Mouse (Mus musculus) liver, postnatal 0 days (tissue): Measurements from ENCODE around the gene Tfpi. TPM values are rescaled to one million over a fixed set of nuclear protein-coding genes. Genes with fewer than 3 reads are reported as not detected.
"Not testable (repeated sequence)": the region's sequence is repeated elsewhere in the genome, so short reads cannot be mapped to it uniquely, and the experiment has no call there.

ENCODE experiments used
- ATAC-seq: fragments of 200-750 bp; cut with Nextera tagmentation; 2 replicates; pipeline ENCODE4 v1.8.0; 2017; ENCODE audit warnings: mild to moderate bottlenecking, moderate library complexity
- DNase-seq: peaks from one replicate; pipeline ENCODE4 v3.0.0-alpha.2; 2016
- H3K27ac ChIP-seq: fragments of 300-500 bp; sonication (generic); 2 replicates; pipeline ENCODE4 v1.5.1; 2014; ENCODE audit warnings: antibody characterized with exemption, moderate library complexity, mild to moderate bottlenecking, low read depth
- H3K27me3 ChIP-seq: fragments of 300-500 bp; sonication (generic); 2 replicates; pipeline ENCODE4 v1.6.1; 2014; ENCODE audit warnings: low read length, control low read depth, mixed read lengths; ENCODE audit not compliant: insufficient read depth
- H3K36me3 ChIP-seq: fragments of 300-500 bp; sonication (generic); replicated peaks from 2 replicates; pipeline ENCODE4 v1.6.1; 2014; ENCODE audit warnings: mild to moderate bottlenecking, control low read depth, low read length, moderate library complexity, mixed read lengths; ENCODE audit not compliant: insufficient read depth
- H3K4me1 ChIP-seq: fragments of 300-500 bp; sonication (generic); 2 replicates; pipeline ENCODE4 v1.6.1; 2014; ENCODE audit warnings: antibody characterized with exemption, mild to moderate bottlenecking, control low read depth; ENCODE audit not compliant: insufficient read depth
- H3K4me2 ChIP-seq: fragments of 300-500 bp; sonication (generic); 2 replicates; pipeline ENCODE4 v1.6.1; 2014; ENCODE audit warnings: low read depth, mild to moderate bottlenecking, low read length, moderate library complexity, mixed read lengths
- H3K4me3 ChIP-seq: fragments of 300-500 bp; sonication (generic); 2 replicates; pipeline ENCODE4 v1.5.1; 2014; ENCODE audit warnings: low read depth, low read length
- H3K9ac ChIP-seq: fragments of 300-500 bp; sonication (generic); replicated peaks from 2 replicates; pipeline ENCODE4 v1.6.1; 2014; ENCODE audit warnings: mild to moderate bottlenecking, moderate library complexity
- H3K9me3 ChIP-seq: fragments of 300-500 bp; sonication (generic); 2 replicates; pipeline ENCODE4 v1.6.1; 2016; ENCODE audit warnings: mild to moderate bottlenecking, control low read depth, low read length, mixed read lengths
- CTCF ChIP-seq: sonication (generic); IDR thresholded peaks from 2 replicates; pipeline ENCODE4 v1.5.1; 2016; ENCODE audit warnings: antibody characterized with exemption, low read depth
- EP300 ChIP-seq: IDR thresholded peaks from 2 replicates; pipeline ENCODE4 v1.6.1; 2016; ENCODE audit warnings: antibody characterized with exemption, low read depth, mild to moderate bottlenecking
- WGBS: fragments of 180-500 bp; shearing (Covaris S2); extraction: QIAGEN DNeasy Blood & Tissue Kit; methylation state at CpG from one replicate; pipeline ENCODE4 v1.1.7; 2014; ENCODE audit not compliant: insufficient replicate concordance; 5-methylcytosine and 5-hydroxymethylcytosine counted together
- polyA plus RNA-seq: library from polyadenylated mRNA; unstranded; fragments of >200 nt; fragmentation: Nextera tagmentation; extraction: Ambion mirVana; gene quantifications from 2 replicates; pipeline ENCODE4 v1.2.1, GENCODE M21; 2015

The Tfpi gene
- polyA plus RNA-seq, 1 experiment from 2014 or later: 12.2 TPM

- ATAC-seq: peak; percentile 88
- no peaks in the 10 kb centered on the region for H3K27me3 ChIP-seq
- no peaks in the 10 kb centered on the region; the same call in 1 of the 2 replicates for H3K4me1 ChIP-seq
- no peak for DNase-seq
- no peaks in the 10 kb centered on the region for H3K9me3 ChIP-seq
- H3K27ac ChIP-seq: peak overlapping the region; percentile 41
- H3K36me3 ChIP-seq: no peaks in the 10 kb centered on the region
- 40% methylated on average over 12 of the region's 12 CpGs for WGBS
- no peak overlapping the region for H3K4me3 ChIP-seq
- 0 out of 2 replicates have a peak overlapping the region, but pooled peaks have one; percentile 22 for H3K9ac ChIP-seq
- no peak for TF ChIP-seq CTCF
- H3K4me2 ChIP-seq: no peak overlapping the region; the same call in 1 of the 2 replicates
Measured at GRCm38 (mm10) chr2:84519514-84520067, 43.0 kb upstream of the Tfpi start.

DNA sequence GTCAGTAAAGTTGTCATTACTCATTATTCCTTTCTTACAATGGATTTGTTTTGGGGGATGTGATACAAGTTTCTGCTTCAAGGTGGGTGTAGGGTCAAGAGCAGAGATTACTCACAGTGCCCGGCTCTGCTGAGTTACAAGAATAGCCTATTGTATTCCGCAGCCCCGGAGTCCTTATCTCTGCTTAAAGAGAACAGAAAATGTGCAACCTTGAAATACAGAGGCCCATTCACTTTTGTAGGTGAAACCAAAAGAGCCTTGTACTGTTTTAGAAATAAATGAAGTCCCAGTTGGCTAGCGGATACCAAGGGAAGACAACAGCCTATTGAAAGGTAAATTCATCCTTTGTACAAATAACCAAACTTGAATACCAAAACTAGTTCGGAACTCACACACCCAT, 42.2 kb upstream of the Tfpi start:
- no peaks in the 10 kb centered on the region for H3K36me3 ChIP-seq
- H3K4me3 ChIP-seq: no peak overlapping the region
- ATAC-seq: no peak
- TF ChIP-seq EP300 (no peak), CTCF (no peak)
- no peak overlapping the region for H3K9ac ChIP-seq
- H3K4me2 ChIP-seq: no peak overlapping the region
- 58% methylated on average over 5 of the region's 5 CpGs for WGBS
- peak overlapping the region; percentile 41; the same call in 1 of the 2 replicates for H3K27ac ChIP-seq
- no peak for DNase-seq
- H3K27me3 ChIP-seq: no peaks in the 10 kb centered on the region
- H3K9me3 ChIP-seq: no peaks in the 10 kb centered on the region
- H3K4me1 ChIP-seq: no peaks in the 10 kb centered on the region; the same call in 1 of the 2 replicates

GRCm38 (mm10) chr2:84513281-84513680, 36.7 kb upstream of the Tfpi start:
- no peak overlapping the region for H3K27ac ChIP-seq
- H3K27me3 ChIP-seq: no peaks in the 10 kb centered on the region
- no peak overlapping the region for H3K4me2 ChIP-seq
- H3K9ac ChIP-seq: no peak overlapping the region
- H3K4me1 ChIP-seq: no peaks in the 10 kb centered on the region
- ATAC-seq (no peak), DNase-seq (no peak)
- H3K9me3 ChIP-seq: no peaks in the 10 kb centered on the region
- H3K36me3 ChIP-seq: 0 out of 2 replicates have a peak, but pooled peaks cover 4% of the 10 kb centered on the region
- TF ChIP-seq EP300 (no peak), CTCF (no peak)
- H3K4me3 ChIP-seq: no peak overlapping the region
- 77% methylated on average over 3 of the region's 3 CpGs for WGBS

- DNase-seq (no peak), ATAC-seq (no peak)
- Histone ChIP-seq H3K36me3 (0 out of 2 replicates have a peak, but pooled peaks cover 4% of the 10 kb centered on the region), H3K9me3 (no peaks in the 10 kb centered on the region), H3K9ac (no peak overlapping the region), H3K27me3 (no peaks in the 10 kb centered on the region), H3K27ac (no peak overlapping the region), H3K4me2 (no peak overlapping the region), H3K4me1 (no peaks in the 10 kb centered on the region), H3K4me3 (no peak overlapping the region)
- TF ChIP-seq CTCF (no peak), EP300 (no peak)
- 66% methylated on average over 2 of the region's 2 CpGs for whole genome bisulfite sequencing
Measured at GRCm38 (mm10) chr2:84511508-84511907, 34.9 kb upstream of the Tfpi start.

GRCm38 (mm10) chr2:84511036-84511435, 34.5 kb upstream of the Tfpi start:
- Histone ChIP-seq H3K9me3 (no peaks in the 10 kb centered on the region), H3K4me1 (no peaks in the 10 kb centered on the region), H3K36me3 (0 out of 2 replicates have a peak, but pooled peaks cover 4% of the 10 kb centered on the region), H3K27me3 (no peaks in the 10 kb centered on the region), H3K9ac (no peak overlapping the region), H3K4me2 (no peak overlapping the region), H3K27ac (no peak overlapping the region), H3K4me3 (no peak overlapping the region)
- DNase-seq: no peak
- no peak for TF ChIP-seq EP300
- no peak for TF ChIP-seq CTCF
- ATAC-seq: no peak
- WGBS: 86% methylated on average over 4 of the region's 4 CpGs

- 52% methylated on average over 5 of the region's 11 CpGs for WGBS
- peak overlapping the region; percentile 44; the same call in 1 of the 2 replicates for H3K4me2 ChIP-seq
- peak; percentile 32 for DNase-seq
- H3K27ac ChIP-seq: peak overlapping the region; percentile 78
- H3K9ac ChIP-seq: peak overlapping the region; percentile 48; the same call in 1 of the 2 replicates
- H3K4me3 ChIP-seq, H3K9me3 ChIP-seq, H3K36me3 ChIP-seq, H3K27me3 ChIP-seq, H3K4me1 ChIP-seq: not testable (repeated sequence)
- ATAC-seq: peak; percentile 85
Measured at GRCm38 (mm10) chr2:84504954-84505394, 28.4 kb upstream of the Tfpi start.
